ENCODE assay signal across 36 mouse cellular contexts in the genomic region with DNA sequence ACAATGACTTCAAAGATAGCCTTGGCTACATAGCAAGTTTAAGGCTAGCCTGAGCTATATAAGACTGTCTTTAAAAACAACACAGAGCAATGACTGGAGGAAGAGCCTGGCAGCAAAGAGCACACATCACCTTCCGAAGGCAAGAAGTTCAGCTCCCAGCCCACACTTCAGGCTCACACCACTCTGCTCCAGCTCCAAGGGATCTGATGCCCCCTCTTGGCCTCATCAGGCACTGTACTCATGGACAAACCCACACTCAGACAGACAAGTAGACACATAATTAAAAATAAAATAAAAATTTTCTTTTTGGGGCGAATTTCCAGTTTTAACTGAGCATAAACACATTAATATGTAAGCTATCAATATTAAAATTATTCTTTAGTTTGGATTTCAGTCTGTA. TPM values are rescaled to one million over a fixed set of nuclear protein-coding genes. Genes with fewer than 3 reads are reported as not detected.
A peak's percentile ranks its signal among the peaks of the same experiment; 100 is the strongest.
DNase-seq lines count a peak whose midpoint lies in the region; ATAC-seq and TF ChIP-seq lines count a peak whose summit lies in the region.
"Had no signal": no experiment of that assay in that cellular context is flagged by ENCODE, and none has a peak within 500 bp of the region (broad histone marks: within the 10 kb centered on the region; RNA-seq: fewer than 3 reads in every experiment).

No protein-coding gene starts in this region.

- no peak for TF ChIP-seq EP300 in lung, postnatal 0 days (IDR thresholded peaks at IDR 0.05)

- H3K27ac ChIP-seq in layer of hippocampus, adult 2 months, result no peak overlapping the region
- H3K27ac ChIP-seq in lung, postnatal 0 days (ENCODE audit: low read length), result no peak overlapping the region
- no peak overlapping the region for H3K27ac ChIP-seq in hindbrain, embryonic 16.5 days (ENCODE audit: low read depth, low read length)
- H3K27ac ChIP-seq: forebrain, embryonic 13.5 days; hindbrain, embryonic 13.5 days; left cerebral cortex, adult 2 months; limb, embryonic 12.5 days; liver, embryonic 13.5 days; lung, embryonic 15.5 days; neural tube, embryonic 15.5 days had no signal

- no peaks in the 10 kb centered on the region for H3K9me3 ChIP-seq in lung, postnatal 0 days (ENCODE audit: low read length)
- H3K9me3 ChIP-seq in hindbrain, embryonic 16.5 days (ENCODE audit: control insufficient read depth, low read length), result no peaks in the 10 kb centered on the region
- H3K9me3 ChIP-seq: forebrain, embryonic 13.5 days; hindbrain, embryonic 13.5 days; lung, embryonic 15.5 days; neural tube, embryonic 15.5 days had no signal

- no peak overlapping the region for H3K4me2 ChIP-seq in lung, postnatal 0 days (replicated peaks; ENCODE audit: low read depth, low read length)
- H3K4me2 ChIP-seq in hindbrain, embryonic 16.5 days (ENCODE audit: low read length), result no peak overlapping the region
- H3K4me2 ChIP-seq: forebrain, embryonic 13.5 days; heart, embryonic 12.5 days; hindbrain, embryonic 13.5 days; limb, embryonic 12.5 days; liver, embryonic 13.5 days; lung, embryonic 15.5 days; neural tube, embryonic 15.5 days had no signal

- H3K36me3 ChIP-seq in lung, postnatal 0 days (ENCODE audit: insufficient read depth, low read length), result no peaks in the 10 kb centered on the region
- no peaks in the 10 kb centered on the region for H3K36me3 ChIP-seq in hindbrain, embryonic 16.5 days (ENCODE audit: control insufficient read depth, insufficient read depth, low read length)
- H3K36me3 ChIP-seq: heart, embryonic 12.5 days; hindbrain, embryonic 13.5 days; limb, embryonic 12.5 days; liver, embryonic 13.5 days; lung, embryonic 15.5 days; neural tube, embryonic 15.5 days had no signal

- TF ChIP-seq CTCF in layer of hippocampus, adult 2 months (conservative IDR thresholded peaks at IDR 0.05), result peak; percentile 33; the same call in 1 of the 2 replicates
- TF ChIP-seq CTCF in lung, postnatal 0 days (IDR thresholded peaks at IDR 0.05), result peak; percentile 25; the same call in 1 of the 2 replicates

- no peak overlapping the region for H3K4me3 ChIP-seq in layer of hippocampus, adult 2 months
- no peak overlapping the region for H3K4me3 ChIP-seq in lung, postnatal 0 days (ENCODE audit: low read depth, low read length)
- H3K4me3 ChIP-seq in hindbrain, embryonic 16.5 days (ENCODE audit: low read length), result no peak overlapping the region
- H3K4me3 ChIP-seq: forebrain, embryonic 13.5 days; heart, embryonic 12.5 days; hindbrain, embryonic 13.5 days; left cerebral cortex, adult 2 months; limb, embryonic 12.5 days; liver, embryonic 13.5 days; lung, embryonic 15.5 days; neural tube, embryonic 15.5 days had no signal

- ATAC-seq in lung, postnatal 0 days, result no peak
- no peak for ATAC-seq in hindbrain, embryonic 16.5 days
- ATAC-seq: forebrain, embryonic 13.5 days had no signal

- H3K4me1 ChIP-seq in lung, postnatal 0 days (ENCODE audit: insufficient read depth, low read depth, low read length), result no peaks in the 10 kb centered on the region
- no peaks in the 10 kb centered on the region for H3K4me1 ChIP-seq in hindbrain, embryonic 16.5 days (ENCODE audit: control insufficient read depth, insufficient read depth, low read depth, low read length)
- H3K4me1 ChIP-seq: forebrain, embryonic 13.5 days; hindbrain, embryonic 13.5 days; liver, embryonic 13.5 days; neural tube, embryonic 15.5 days had no signal

- no peak overlapping the region for H3K9ac ChIP-seq in lung, postnatal 0 days (replicated peaks; ENCODE audit: low read depth)
- H3K9ac ChIP-seq in hindbrain, embryonic 16.5 days (ENCODE audit: low read depth, low read length), result no peak overlapping the region
- H3K9ac ChIP-seq: forebrain, embryonic 13.5 days; heart, embryonic 12.5 days; hindbrain, embryonic 13.5 days; limb, embryonic 12.5 days; liver, embryonic 13.5 days; lung, embryonic 15.5 days; neural tube, embryonic 15.5 days had no signal

- no peaks in the 10 kb centered on the region for H3K27me3 ChIP-seq in lung, postnatal 0 days (replicated peaks; ENCODE audit: insufficient read depth, low read length)
- no peaks in the 10 kb centered on the region for H3K27me3 ChIP-seq in hindbrain, embryonic 16.5 days (replicated peaks; ENCODE audit: control insufficient read depth, insufficient read depth, low read length)
- H3K27me3 ChIP-seq: forebrain, embryonic 13.5 days; heart, embryonic 12.5 days; hindbrain, embryonic 13.5 days; limb, embryonic 12.5 days; liver, embryonic 13.5 days; lung, embryonic 15.5 days; neural tube, embryonic 15.5 days had no signal

- DNase-seq in layer of hippocampus, adult 2 months (ENCODE audit: low spot score in 2 of 2), result no peak
- no peak for DNase-seq in layer of hippocampus, adult 9-11 months
- DNase-seq in lung, postnatal 0 days (ENCODE audit: low spot score), result no peak
- no peak for DNase-seq in lung, postnatal 10 days
- peak; percentile 48 for DNase-seq in ES-CJ7 (ENCODE audit: low read depth, low spot score)
- peak; percentile 62 for DNase-seq in ZHBTc4 (ENCODE audit: low read depth, low spot score)
- no peak for DNase-seq in spleen, postnatal 4 days (ENCODE audit: low spot score in 2 of 2)
- DNase-seq: adrenal gland, postnatal 14 days; cerebellum, adult 11 months; cerebellum, adult 9-10 months; cerebellum, postnatal 36 days; gastrocnemius, postnatal 10 days; heart, postnatal 4 days; kidney, adult 18-20 months; liver, embryonic 13.5 days; midbrain, embryonic 14.5 days; retina, postnatal 1 day; right cerebral cortex, postnatal 14 days had no signal

- WGBS in lung, postnatal 0 days, result 68% methylated on average over 2 of the region's 2 CpGs
- 77% methylated on average over 2 of the region's 2 CpGs for WGBS in hindbrain, embryonic 16.5 days

RNA-seq across cellular contexts. Expression of gene Olfr159, which starts 9.5 kb away (rescaled TPM):
- total RNA-seq in layer of hippocampus, adult 2 months (2021), result not detected
- polyA plus RNA-seq in lung, postnatal 0 days (2015; fragmentation: Nextera tagmentation; extraction: Ambion mirVana), result not detected in 2 replicates
- polyA plus RNA-seq in hindbrain, embryonic 16.5 days (2015; fragmentation: Nextera tagmentation; extraction: Ambion mirVana), result not detected in 2 replicates
- total RNA-seq: adrenal gland, postnatal 14 days; CH12.LX; gastrocnemius, postnatal 10 days; granulocyte monocyte progenitor cell, adult 5-6 weeks; heart, postnatal 4 days; layer of hippocampus, postnatal 14 days; left cerebral cortex, adult 2 months; left cerebral cortex, postnatal 25 days had no signal
- polyA plus RNA-seq: C2C12; embryonic facial prominence, embryonic 11.5 days; forebrain, embryonic 13.5 days; heart, embryonic 12.5 days; heart, postnatal 0 days; hindbrain, embryonic 13.5 days; kidney, embryonic 16.5 days; limb, embryonic 12.5 days; liver, embryonic 13.5 days; lung, embryonic 15.5 days; midbrain, embryonic 14.5 days; neural tube, embryonic 15.5 days; small intestine, adult 2 months; stomach, embryonic 16.5 days had no signal

RNA-seq across cellular contexts. Expression of gene Spaar, which starts 31.5 kb away (rescaled TPM):
- under 1 TPM; 0.97 to 0.98 TPM for total RNA-seq in layer of hippocampus, adult 2 months (2021)
- 5.7 and 8.1 TPM in 2 replicates for polyA plus RNA-seq in lung, postnatal 0 days (2015; fragmentation: Nextera tagmentation; extraction: Ambion mirVana)
- polyA plus RNA-seq in hindbrain, embryonic 16.5 days (2015; fragmentation: Nextera tagmentation; extraction: Ambion mirVana), result 0.04 TPM in 1 of 2 replicates, not detected in the other
- total RNA-seq: CH12.LX; granulocyte monocyte progenitor cell, adult 5-6 weeks had no signal
- polyA plus RNA-seq: forebrain, embryonic 13.5 days; hindbrain, embryonic 13.5 days; liver, embryonic 13.5 days; midbrain, embryonic 14.5 days had no signal

RNA-seq across cellular contexts. Expression of gene Hrct1, which starts 34.3 kb away (rescaled TPM):
- total RNA-seq in layer of hippocampus, adult 2 months (2021), result 1 to 10 TPM in 1 of 2 experiments, under 1 TPM in 1; 0.39 to 1.2 TPM
- polyA plus RNA-seq in lung, postnatal 0 days (2015; fragmentation: Nextera tagmentation; extraction: Ambion mirVana), result 11.8 and 19.3 TPM in 2 replicates
- 0.49 and 0.75 TPM in 2 replicates for polyA plus RNA-seq in hindbrain, embryonic 16.5 days (2015; fragmentation: Nextera tagmentation; extraction: Ambion mirVana)
- total RNA-seq: CH12.LX; granulocyte monocyte progenitor cell, adult 5-6 weeks had no signal

RNA-seq across cellular contexts. Expression of gene Olfr71, which starts 51.3 kb away (rescaled TPM):
- not detected for total RNA-seq in layer of hippocampus, adult 2 months (2021)
- polyA plus RNA-seq in lung, postnatal 0 days (2015; fragmentation: Nextera tagmentation; extraction: Ambion mirVana), result 0.17 TPM in 1 of 2 replicates, not detected in the other
- polyA plus RNA-seq in hindbrain, embryonic 16.5 days (2015; fragmentation: Nextera tagmentation; extraction: Ambion mirVana), result 0.11 TPM in 1 of 2 replicates, not detected in the other
- total RNA-seq: adrenal gland, postnatal 14 days; CH12.LX; gastrocnemius, postnatal 10 days; granulocyte monocyte progenitor cell, adult 5-6 weeks; heart, postnatal 4 days; layer of hippocampus, postnatal 14 days; left cerebral cortex, adult 2 months; left cerebral cortex, postnatal 25 days had no signal
- polyA plus RNA-seq: C2C12; embryonic facial prominence, embryonic 11.5 days; forebrain, embryonic 13.5 days; heart, embryonic 12.5 days; heart, postnatal 0 days; hindbrain, embryonic 13.5 days; kidney, embryonic 16.5 days; limb, embryonic 12.5 days; liver, embryonic 13.5 days; lung, embryonic 15.5 days; midbrain, embryonic 14.5 days; neural tube, embryonic 15.5 days; small intestine, adult 2 months; stomach, embryonic 16.5 days had no signal

Comparison
In these comparisons a context has a peak if more than half of its experiments do, and no peak if none do; other contexts are left out.
1. DNase-seq: peak in ES-CJ7 (single experiment) and ZHBTc4 (single experiment); none in layer of hippocampus, adult 2 months (0 of 2), layer of hippocampus, adult 9-11 months (single experiment), lung, postnatal 0 days (single experiment), lung, postnatal 10 days (single experiment) and spleen, postnatal 4 days (0 of 2).